Mouse (Mus musculus) heart, adult 11 months (tissue): ENCODE data around the gene Slc25a39.

ENCODE experiments used
- DNase-seq: peaks from one replicate; pipeline ENCODE4 v3.0.0; 2022

The Slc25a39 gene

DNA sequence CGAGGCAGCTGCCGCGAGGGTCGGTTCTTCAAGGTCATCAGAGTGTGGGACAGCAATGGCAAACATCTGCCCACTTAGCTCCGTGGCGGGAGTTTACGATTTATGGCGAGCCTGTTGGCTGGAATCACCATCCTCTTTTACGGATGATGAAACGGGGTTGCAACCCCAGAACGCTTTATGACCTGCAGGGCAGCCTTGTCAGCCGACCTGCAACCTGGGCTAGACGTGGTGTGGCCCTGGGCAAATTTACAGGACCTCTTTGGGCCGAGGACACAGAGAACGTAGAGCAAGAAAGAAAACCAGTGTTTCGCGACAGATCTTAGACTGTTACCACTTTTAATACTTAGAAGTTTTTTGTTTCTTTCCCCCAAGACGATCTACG is at the start of gene Slc25a39:
Gene Slc25a39, minus strand, starts transcription at position 113 of the 382 bp plus-strand sequence.
- DNase-seq: no peak

DNA sequence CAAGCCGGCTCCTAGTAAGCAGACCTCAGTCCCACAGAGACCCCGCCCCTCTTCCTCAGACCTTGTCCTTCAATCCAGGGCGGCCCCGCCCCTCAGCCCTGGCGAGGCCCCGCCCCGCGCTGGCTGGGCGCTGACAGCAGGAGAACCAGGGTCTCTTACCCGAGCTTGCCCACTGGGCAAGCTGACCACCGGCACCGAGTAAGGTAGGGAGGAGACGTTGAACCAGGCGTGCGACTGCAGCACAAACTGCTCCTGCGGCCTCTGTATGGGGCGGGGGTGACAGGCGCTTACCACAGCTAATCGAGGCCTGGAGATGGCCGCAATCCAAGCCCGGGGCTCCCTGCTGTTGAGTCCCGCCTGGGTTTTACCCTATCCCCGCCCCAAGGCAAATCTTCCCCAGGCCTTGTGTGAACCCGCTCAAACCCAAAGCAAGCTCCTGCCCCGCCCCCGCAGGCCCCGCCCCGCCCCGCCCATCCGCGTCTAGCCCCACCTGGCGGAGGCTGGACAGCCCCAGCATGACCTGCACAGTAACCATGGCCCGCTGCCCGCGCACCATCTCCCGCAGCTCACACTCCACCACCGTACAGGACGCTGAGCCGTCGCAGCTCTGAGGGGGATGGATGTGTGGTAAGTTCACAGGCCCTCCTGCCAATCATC is 48.1 kb upstream of the Slc25a39 start:
- DNase-seq: peak; percentile 97

DNA sequence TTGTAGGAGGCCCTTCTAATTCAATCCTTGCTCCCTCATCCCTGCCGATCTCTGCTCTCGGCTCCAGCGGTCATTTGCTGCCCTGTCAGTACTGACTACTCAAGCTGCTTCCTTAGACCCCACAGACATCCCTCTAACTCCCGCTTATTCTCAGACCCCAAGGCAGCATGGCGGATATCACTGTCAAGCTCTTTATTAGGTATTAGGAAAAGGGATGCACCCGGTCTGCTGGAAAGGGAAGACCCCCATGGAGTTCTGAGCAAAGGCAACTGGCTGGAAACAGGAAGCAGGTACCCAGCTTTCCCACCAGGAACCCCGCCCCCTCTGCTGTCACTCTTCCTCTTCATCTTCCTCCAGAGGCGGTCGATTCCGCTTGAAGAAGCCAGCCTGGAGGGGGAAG is 45.4 kb upstream of the Slc25a39 start:
- DNase-seq: no peak

DNA sequence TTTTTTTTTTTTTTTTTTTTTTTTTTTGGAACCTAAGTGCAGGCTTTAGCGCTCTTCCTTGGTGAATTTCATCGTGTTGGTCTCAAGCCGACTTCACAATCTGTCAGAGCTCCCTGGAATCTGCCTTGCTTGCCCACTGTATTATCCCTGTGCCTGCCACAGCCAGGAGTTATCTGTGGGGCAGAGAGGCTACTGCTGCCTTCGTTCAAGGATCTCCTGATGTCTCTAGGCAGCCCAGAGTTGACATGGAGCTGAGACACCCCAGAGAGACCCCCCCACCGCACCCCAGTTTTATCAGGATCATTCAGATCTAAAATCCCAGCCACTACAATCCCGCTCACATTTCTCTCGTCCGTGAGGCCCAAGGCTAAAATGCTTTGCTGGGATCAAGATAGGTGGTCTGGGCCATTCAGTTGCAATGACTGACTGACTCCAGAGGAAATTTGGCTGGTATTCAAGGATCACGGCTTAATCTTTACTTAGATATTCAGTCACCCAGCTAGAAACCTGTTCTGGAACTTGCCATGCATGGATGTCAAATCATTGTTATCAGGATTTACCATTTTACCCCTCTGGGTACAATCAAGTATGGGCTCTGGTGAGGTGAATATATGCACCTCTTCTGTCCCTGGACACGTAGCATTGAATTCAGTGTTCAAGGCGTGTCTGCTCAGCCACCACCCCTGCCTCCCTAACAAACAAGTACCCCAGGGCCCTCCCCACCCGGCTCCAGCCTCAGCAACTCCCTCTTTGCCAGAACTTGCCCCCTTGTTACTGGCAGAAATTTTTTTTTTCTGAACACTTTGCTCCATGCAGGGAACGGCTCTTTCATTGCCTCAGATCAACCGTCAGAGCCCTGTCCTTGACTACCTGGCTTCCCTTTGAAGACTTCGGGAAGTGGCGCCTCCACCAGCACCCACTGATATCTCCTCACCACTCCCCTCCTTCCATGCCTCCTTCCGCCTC is 41.6 kb upstream of the Slc25a39 start:
- DNase-seq: no peak

DNA sequence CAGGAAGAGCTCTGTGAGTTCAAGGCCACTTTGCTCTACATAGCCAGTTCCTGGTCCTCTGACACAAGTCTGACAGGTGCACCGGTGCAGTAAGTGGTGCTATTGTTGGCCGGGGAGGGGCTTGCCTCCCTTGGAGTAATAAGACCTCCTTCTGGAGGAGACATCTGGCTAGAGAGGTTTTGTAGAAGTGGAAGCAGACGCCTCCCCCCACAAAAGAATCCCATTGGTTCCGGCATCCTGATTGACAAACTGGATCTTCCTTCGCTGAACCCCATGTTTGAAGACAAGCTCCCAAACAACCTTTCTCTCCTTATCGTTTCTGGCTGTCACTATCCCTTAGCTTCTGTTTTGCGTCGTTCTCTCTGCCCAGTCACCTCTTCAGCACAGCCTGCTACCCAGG is 40.6 kb upstream of the Slc25a39 start:
- no peak for DNase-seq

DNA sequence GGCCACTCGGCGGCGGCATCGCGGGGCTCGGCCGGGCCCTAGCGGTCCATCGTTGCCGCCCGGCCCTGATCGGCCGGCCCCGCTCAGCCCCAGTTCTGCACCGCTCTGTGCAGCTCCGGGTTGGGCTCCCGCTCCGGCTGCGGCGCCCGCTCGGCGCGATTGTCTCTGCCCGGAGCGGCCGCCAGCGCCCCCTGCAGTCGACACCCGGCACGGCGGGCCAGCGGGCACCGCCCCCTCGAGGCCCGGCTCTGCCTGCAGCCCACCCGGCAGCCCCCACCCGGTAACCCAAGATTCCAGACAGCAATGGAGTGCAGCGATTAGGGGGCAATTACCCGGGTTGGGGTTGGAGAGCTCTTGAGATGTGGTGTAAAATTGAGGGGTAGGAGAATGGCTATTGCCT is 39.8 kb upstream of the Slc25a39 start, which contains the start of gene Fam171a2:
Gene Fam171a2, minus strand, starts transcription at position 186 of the 400 bp plus-strand sequence.
- DNase-seq: peak; percentile 97

DNA sequence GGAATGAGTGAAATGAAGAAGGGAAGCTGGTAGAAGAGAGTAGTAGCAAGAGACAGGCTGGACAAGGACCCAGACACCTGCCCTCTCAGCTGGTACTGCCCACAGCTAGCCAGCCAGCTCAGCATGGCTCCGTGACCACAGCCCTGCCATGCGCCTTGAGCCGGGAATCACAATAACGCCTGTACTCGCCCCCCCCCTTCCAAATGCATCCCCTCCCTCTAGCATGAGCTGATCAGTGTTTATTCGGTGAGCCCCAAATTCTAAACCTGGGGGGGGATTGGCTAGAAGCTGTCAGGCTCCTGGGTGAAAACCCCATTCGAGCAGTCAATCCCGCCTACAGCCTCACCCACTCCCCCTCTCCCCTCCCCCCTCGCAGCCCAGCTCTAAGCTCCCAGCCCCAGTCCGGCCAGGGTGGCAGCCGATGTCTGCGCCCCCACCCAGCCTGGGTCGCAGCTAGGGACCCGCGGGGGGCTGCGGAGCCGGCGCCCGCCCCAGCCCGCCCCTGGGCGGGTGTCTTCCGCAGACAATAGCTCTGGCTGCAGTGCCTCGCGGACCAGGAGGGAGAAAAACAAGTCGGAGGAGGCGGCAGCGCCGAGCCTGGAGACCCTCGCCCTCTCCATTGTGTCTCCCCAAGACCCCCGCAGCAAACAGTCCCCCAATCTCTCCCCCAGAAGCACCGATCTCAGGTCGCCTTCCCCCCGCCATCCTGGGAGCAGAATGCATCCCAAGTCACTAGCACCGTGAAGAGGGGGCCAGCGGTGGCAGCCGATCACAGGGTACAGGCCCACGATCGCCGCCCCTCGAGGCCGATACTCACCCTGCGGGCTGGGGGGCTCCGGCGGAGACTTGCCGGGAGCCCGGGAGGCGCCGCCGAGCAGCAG is 39.1 kb upstream of the Slc25a39 start:
- DNase-seq: peak; percentile 94

DNA sequence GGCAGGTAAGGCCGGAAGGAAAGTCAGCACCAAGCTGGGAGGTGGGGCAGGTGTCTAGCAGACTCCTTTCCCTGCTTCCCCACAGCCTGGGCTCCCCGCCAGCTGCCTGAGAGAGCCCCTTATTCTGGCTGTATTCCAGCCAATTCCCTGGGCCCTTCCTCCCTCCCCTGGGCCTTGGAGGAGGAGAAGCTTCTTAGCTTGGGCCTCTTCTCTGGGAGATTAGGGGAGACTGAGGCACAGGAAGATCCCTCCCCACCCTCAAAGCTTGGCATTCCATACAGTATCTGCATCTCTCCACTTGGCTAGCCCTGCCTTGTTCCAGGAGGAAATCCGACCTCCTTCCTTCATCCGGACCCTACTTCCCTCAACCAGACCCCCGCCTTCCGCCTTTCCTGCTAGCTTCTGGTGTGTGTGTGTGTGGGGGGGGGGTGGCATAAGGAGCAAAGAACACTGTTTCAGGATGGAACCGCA is 38.2 kb upstream of the Slc25a39 start:
- peak; percentile 97 for DNase-seq

DNA sequence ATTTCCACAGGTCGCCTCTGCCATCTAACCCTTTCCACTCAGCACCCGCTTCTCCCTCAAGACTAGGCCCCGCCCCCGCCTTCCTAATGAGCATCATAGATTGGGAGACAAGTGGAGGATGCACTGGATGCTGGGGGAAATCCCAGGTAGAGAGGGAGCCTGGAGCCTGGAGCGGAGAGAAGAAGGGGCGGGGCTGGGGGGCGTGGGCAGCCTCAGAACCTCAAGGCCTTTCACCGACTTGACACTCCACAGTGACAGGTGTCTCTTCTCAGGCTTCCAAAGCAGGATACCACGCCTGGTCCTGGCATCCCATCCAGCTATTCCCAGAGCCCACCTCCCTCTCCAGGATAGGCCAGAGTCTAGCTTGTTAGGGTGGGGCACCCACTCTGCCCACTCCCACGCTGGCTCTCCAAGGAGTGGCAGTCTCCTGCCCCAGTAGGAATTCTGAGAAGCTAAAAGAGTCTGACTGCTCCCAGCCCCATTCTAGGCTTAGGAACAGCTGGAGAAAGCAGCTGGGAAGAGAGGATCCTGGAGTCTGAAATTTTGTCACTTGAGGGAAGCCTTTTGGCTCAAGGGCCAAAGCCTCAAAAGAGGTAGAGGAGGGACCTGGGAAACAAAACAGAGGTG is 37.6 kb upstream of the Slc25a39 start:
- DNase-seq: peak; percentile 98

DNA sequence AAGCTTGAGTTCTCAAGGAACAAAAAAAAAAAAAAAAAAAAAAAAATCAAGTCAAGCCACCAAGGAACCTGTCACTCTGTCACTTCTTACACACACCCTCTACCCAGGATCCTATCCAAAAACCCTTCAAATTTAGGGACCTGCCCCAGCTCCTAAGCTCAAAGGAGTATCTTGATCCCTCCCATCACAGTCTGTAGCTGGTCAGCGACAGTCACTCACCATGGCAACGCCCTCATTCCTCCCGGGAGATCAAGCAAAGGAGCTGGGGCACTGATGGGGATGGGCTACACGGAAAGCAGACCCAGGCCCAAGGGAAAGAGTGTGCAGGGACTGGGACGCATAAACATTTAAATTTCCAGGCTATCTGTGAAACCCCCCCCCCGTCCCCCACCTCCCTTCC is 37.0 kb upstream of the Slc25a39 start:
- no peak for DNase-seq

DNA sequence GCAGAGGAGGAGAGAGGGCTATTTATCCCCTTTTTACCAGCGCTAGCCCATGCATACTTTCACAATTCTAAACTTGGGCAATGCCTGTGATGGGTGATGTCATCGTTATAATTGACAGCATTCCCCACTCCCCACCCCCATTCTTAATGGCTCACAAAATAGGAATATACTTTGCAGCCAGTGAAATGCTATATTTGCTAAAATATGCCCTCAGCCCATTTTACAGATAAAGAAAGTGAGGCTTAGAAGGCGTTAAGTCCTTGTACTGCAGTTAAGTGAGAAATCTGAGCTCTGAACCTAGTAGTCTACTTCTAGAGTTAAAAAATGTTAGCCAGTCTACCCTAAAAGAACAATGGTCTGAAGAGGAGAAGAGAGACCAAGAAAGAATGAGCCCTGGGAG is 36.6 kb upstream of the Slc25a39 start:
- no peak for DNase-seq

DNA sequence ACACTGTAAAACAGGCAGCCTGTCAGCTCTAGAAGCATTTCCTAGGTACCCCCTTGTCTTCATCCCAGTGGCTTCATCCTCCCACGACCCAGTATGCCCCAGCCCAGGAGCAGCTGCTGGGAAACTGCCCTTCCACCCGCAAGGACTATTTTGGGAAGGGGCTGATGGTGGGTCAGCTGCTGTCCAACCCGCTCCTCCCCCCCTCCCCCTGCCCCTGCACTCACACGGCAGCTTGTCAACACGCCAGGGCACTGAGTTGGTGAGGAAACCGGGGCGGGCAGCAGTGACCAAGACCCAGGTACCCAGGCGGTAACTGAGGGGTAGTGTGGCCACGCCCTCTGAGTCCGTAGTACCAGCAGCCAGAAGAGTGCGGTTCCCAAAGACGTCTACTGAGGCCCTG is 36.0 kb upstream of the Slc25a39 start:
- peak; percentile 92 for DNase-seq

DNA sequence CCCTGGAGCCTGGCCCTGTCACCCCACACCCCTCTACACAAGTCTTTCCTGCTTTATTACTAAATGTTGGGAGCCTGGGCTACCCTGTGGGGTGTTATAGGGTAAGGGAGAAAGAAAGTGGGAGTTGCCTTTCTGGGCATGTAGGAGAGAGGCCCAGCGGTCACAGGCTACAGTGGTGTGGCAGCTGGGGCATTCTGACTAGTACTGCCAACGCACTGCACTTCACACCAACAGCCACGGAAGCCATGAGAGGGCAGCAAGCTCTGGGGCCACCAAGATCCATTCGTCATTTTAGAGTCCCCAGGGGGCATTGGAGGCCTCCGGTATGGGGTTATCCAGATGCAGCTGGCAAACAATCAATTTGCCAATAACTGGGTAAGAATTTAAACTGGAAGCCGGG is 34.3 kb upstream of the Slc25a39 start:
- no peak for DNase-seq

DNA sequence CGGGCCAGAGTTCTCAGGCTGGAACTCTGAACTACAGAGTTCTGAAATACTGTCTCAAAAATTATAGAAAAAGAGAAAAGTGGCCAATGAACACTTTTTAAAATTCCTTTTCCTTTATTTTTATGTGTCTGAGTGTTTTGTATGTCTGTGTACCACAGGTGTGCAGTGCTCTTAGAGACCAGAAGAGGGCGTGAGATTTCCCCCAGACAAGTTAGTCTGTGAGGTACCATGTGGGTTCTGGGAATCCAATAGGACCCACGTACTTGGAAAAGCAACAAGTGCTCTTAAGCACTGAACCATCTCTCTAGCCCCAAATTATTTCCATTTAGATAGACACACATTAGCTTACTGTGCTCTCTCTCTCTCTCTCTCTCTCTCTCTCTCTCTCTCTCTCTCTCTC is 33.7 kb upstream of the Slc25a39 start:
- no peak for DNase-seq

DNA sequence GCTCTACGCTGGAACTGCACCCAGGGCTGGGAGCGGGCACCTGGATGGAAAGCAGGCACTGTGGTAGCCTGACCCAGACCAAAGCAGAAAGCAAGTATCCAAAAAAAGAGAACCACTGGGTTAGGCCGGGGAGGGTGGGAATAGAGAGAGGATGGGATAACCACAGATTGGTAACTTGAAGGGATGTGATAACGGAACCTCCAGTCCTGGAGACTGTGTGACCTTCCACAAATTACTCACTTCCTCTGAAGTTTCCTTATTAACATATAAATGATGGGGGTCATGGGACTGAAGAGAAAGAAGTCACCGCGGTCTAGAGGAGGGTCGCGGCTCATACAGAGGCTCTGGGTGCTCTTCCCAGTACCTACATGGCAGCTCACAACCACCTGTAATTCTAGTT is 32.5 kb upstream of the Slc25a39 start:
- DNase-seq: no peak

DNA sequence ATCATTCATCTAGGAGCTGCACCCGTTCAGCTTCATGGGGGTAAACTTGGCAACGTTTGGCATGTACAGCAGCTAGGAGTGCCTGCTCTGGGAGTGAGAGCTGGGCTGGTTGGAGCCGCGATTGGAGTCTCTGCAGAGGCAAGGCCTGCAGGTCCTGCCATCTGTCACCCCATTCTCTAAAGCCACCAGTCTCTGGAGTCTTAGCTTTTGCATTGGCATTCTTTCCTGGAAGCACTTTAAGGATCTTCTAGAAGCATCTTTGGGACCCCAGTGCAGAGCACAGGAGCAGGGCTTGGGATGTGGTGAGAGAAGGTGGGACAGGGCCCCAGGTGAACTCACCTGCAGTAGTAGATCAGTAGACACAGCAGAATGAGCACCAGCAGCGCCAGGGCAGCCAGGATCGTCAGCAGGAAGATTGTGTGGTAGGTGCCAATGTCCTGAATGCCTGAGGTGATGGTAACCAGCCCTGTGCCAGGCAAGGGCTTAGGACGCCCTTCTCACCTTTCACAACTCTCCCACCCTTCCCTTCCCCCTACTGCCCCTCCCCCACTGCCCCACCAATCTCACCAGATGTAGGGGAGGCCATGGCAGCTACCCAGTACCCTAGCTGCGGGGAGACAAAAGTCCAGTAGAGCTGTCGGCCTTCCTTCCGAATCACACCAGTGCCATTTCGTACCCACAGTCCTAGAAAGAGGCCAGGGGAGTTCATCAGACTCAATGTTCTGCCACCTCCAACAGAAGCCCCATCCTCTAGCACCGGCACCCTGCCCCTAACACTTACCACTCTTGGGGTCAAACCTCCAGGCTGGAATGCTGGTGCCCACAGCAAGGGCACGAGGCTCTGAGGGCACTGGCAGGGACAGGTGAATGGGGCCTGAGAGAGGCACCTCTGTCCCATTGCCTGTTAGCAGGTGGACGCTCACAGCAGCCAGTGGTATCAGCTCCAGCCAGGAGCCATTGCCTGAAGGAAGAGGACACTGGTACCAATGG is 31.6 kb upstream of the Slc25a39 start:
- peak; percentile 92 for DNase-seq

DNA sequence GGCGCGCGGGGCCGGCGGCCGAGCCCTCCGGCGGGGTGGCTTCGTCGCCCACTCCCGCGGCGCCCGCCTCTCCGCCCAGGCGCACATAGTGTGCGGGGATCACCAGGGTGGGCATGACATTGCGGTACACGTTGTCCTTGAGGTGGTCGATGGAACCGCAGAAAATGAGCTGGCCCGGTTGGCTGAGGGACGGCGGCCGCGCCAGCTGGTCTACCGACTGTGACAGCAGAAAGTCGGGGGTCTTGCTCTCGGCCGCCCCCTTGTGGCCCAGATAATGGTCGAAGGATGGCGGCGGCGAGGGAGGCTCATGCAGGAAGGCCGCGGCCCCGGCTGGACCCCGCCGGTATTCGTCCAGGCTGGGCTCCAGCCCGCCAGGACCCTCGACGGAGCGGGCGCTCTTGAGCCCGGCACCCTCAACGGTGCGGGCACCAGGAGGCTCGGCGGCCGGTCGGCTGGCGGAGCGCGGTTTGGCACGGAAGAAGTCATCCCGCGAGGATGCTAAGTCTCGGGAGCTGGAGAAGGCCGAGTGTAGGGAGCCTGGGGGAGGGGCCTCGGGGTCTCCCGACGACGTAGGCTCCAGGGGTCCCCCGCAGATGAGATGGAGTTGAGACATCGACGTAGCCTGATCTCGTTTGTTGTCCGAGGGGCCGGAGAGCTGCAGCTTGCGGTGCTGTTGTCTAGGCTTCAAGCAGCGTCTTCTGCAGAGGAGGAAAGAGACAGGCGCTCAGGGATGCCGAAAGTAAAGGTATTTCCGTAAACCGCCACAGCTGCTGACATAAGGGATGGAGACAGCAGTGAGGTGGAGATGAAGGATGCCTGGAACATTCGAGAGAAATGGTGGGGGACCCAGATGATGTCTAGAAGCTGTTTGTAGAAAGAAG is 30.7 kb upstream of the Slc25a39 start:
- DNase-seq: peak; percentile 94

DNA sequence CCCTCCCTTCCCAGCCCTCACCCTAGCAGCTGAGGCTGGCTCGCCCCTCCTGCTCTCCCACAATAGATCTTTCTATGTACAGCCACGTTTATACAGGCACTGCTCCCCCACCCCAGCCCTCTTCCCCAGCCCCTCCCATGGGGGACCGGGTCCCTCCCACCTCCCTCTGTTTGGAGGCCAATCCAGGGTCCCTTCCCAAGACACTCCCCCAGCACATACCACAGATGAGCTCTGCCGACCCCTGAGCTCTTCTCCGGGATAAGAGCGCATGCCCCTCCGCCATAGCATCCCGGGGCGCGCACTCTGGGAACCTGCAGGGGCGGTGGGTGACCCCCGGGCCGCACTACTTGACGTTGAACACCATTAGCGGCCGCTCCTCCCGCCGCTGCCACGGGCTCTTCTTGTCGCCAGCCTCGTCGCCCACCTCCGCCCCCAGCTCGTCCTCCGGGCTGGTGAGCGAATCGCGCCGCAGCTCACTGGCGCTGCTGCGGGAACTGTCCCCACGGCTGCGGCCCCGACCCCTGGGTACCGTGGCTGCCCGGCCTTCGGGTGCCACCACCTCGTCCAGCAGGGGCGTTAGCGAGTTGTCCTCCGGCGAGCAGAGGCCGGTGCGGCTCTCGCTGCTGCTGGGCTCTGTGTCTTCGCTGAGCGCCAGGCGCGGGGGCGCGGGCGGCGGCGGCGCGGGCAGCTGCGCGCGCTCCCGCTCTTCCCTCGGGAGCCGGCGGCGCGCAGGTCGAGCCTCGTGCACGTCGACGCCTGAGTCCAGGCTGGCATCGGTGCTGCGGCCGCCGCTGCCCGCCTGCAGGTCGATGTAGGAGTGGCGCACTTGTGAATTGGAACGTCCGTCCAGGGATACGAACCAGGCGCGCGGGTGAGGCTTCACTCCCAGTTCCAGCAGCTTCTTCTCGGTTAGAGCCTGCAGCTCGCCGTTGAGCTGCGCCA is 29.6 kb upstream of the Slc25a39 start:
- peak; percentile 95 for DNase-seq

DNA sequence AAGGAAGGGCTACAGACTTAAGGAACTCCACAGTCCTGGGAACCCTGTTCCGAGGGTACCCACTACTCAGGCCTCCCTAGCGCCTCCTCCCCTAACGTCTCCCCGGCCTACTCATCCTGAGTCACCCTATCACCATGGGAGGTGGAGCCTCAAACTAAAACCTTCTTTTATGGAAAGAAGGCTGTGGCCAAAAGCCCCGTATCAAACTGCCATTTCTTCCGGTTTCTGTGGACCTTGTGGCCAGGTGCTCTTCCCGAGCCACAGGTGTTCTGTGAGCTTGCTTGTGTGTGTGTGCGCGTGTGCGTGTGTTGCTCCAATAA is 28.7 kb upstream of the Slc25a39 start:
- peak; percentile 85 for DNase-seq
